9 mouse cellular contexts compared by ENCODE assay signal in genomic region chr15:98821403-98821802, GRCm38 (mm10). TPM values are rescaled to one million over a fixed set of nuclear protein-coding genes. Genes with fewer than 3 reads are reported as not detected.
A peak's percentile ranks its signal among the peaks of the same experiment; 100 is the strongest.
DNase-seq lines count a peak whose midpoint lies in the region; ATAC-seq and TF ChIP-seq lines count a peak whose summit lies in the region.
"Had no signal": no experiment of that assay in that cellular context is flagged by ENCODE, and none has a peak within 500 bp of the region (broad histone marks: within the 10 kb centered on the region; RNA-seq: fewer than 3 reads in every experiment).

No protein-coding gene starts in this region.

- H3K4me3 ChIP-seq in midbrain, postnatal 0 days (ENCODE audit: low read depth, low read length), result no peak overlapping the region
- no peak overlapping the region for H3K4me3 ChIP-seq in midbrain, embryonic 10.5 days
- no peak overlapping the region for H3K4me3 ChIP-seq in thymus, adult 2 months (ENCODE audit: control insufficient read depth, insufficient read depth, low read length)
- H3K4me3 ChIP-seq: limb, embryonic 12.5 days had no signal

- H3K9me3 ChIP-seq in midbrain, postnatal 0 days (ENCODE audit: low read length), result no peaks in the 10 kb centered on the region
- H3K9me3 ChIP-seq in midbrain, embryonic 10.5 days (replicated peaks), result no peaks in the 10 kb centered on the region
- H3K9me3 ChIP-seq: limb, embryonic 12.5 days had no signal

- no peak overlapping the region for H3K27ac ChIP-seq in midbrain, postnatal 0 days (ENCODE audit: low read depth, low read length)
- no peak overlapping the region for H3K27ac ChIP-seq in midbrain, embryonic 10.5 days (replicated peaks)
- no peak overlapping the region for H3K27ac ChIP-seq in thymus, adult 2 months (ENCODE audit: control insufficient read depth, insufficient read depth, low read length)
- H3K27ac ChIP-seq: limb, embryonic 12.5 days had no signal

- H3K9ac ChIP-seq in midbrain, postnatal 0 days (replicated peaks; ENCODE audit: low read length, poor library complexity, severe bottlenecking), result no peak overlapping the region
- H3K9ac ChIP-seq: limb, embryonic 12.5 days had no signal

- WGBS in midbrain, postnatal 0 days, result 30% methylated on average over 10 of the region's 10 CpGs
- 25% methylated on average over 10 of the region's 10 CpGs for WGBS in midbrain, embryonic 10.5 days
- 87% methylated on average over 10 of the region's 10 CpGs for WGBS in thymus, adult 2 months

- peaks cover 10% of the 10 kb centered on the region; the same call in 1 of the 2 replicates for H3K36me3 ChIP-seq in midbrain, postnatal 0 days (ENCODE audit: insufficient read depth, low read length)
- peaks cover 63% of the 10 kb centered on the region for H3K36me3 ChIP-seq in midbrain, embryonic 10.5 days
- H3K36me3 ChIP-seq in thymus, adult 2 months (ENCODE audit: control insufficient read depth, insufficient read depth, low read length), result peaks cover 15% of the 10 kb centered on the region

- peak; percentile 38 for DNase-seq in embryo, embryonic 9.5 days (ENCODE audit: extremely low spot score)
- no peak for DNase-seq in embryo, embryonic 11 days
- no peak for DNase-seq in midbrain, postnatal 0 days (ENCODE audit: low spot score)
- DNase-seq in midbrain, embryonic 10.5 days (ENCODE audit: low spot score), result no peak
- DNase-seq in thymus, adult 2 months, result peak; percentile 62
- no peak for DNase-seq in cerebellum, postnatal 4 days (ENCODE audit: low spot score in 2 of 2)
- no peak for DNase-seq in kidney, adult 18-20 months

- H3K4me2 ChIP-seq in midbrain, postnatal 0 days (ENCODE audit: low read depth, low read length, poor library complexity, severe bottlenecking), result no peak overlapping the region
- H3K4me2 ChIP-seq: limb, embryonic 12.5 days had no signal

- H3K4me1 ChIP-seq in midbrain, postnatal 0 days (ENCODE audit: insufficient read depth, low read length), result no peaks in the 10 kb centered on the region
- H3K4me1 ChIP-seq in midbrain, embryonic 10.5 days, result peaks cover 3% of the 10 kb centered on the region; the same call in 1 of the 2 replicates
- H3K4me1 ChIP-seq in thymus, adult 2 months (replicated peaks; ENCODE audit: control insufficient read depth, insufficient read depth, low read length), result no peaks in the 10 kb centered on the region
- H3K4me1 ChIP-seq: limb, embryonic 12.5 days had no signal

- ATAC-seq in midbrain, postnatal 0 days (ENCODE audit: low FRiP score), result no peak
- ATAC-seq in common myeloid progenitor, adult 5-6 weeks (replicated peaks; ENCODE audit: low read depth, poor library complexity, severe bottlenecking), result peak; percentile 63

- H3K27me3 ChIP-seq in midbrain, postnatal 0 days (ENCODE audit: insufficient read depth, low read length), result no peaks in the 10 kb centered on the region
- H3K27me3 ChIP-seq in midbrain, embryonic 10.5 days (ENCODE audit: low read depth, poor library complexity, severe bottlenecking), result no peaks in the 10 kb centered on the region
- H3K27me3 ChIP-seq in thymus, adult 2 months (ENCODE audit: control insufficient read depth, insufficient read depth, low read length), result no peaks in the 10 kb centered on the region
- H3K27me3 ChIP-seq: limb, embryonic 12.5 days had no signal

- peak; percentile 49 for TF ChIP-seq CTCF in midbrain, postnatal 0 days (IDR thresholded peaks at IDR 0.05)
- TF ChIP-seq CTCF in thymus, adult 2 months (IDR thresholded peaks at IDR 0.05; ENCODE audit: borderline replicate concordance, control insufficient read depth, extremely low read depth, insufficient read depth, low read length, poor library complexity), result peak; percentile 78; the same call in 1 of the 2 replicates

- TF ChIP-seq POLR2A in thymus, adult 2 months (IDR thresholded peaks at IDR 0.05; ENCODE audit: control insufficient read depth, extremely low read depth, insufficient read depth, low read length, poor library complexity), result no peak

RNA-seq across cellular contexts. Expression of gene Prkag1, which starts 9.9 kb away (rescaled TPM):
- total RNA-seq in midbrain, postnatal 0 days (2014; rRNA removed), result 45.1 and 50.6 TPM in 2 replicates
- 50.6 and 57.4 TPM in 2 replicates for polyA plus RNA-seq in midbrain, postnatal 0 days (2015; fragmentation: Nextera tagmentation; extraction: Ambion mirVana)
- polyA plus RNA-seq in midbrain, embryonic 10.5 days (2016; fragmentation: Nextera tagmentation; extraction: Ambion mirVana), result 90.4 and 94.9 TPM in 2 replicates
- 65.2 and 77.8 TPM in 2 replicates for total RNA-seq in common myeloid progenitor, adult 5-6 weeks (2017)
- 90.7 and 105 TPM in 2 replicates for polyA plus RNA-seq in thymus, adult 2 months (2012; rRNA removed)

RNA-seq across cellular contexts. Expression of gene Ddn, which starts 12.1 kb away (rescaled TPM):
- 5.5 and 7.3 TPM in 2 replicates for total RNA-seq in midbrain, postnatal 0 days (2014; rRNA removed)
- polyA plus RNA-seq in midbrain, postnatal 0 days (2015; fragmentation: Nextera tagmentation; extraction: Ambion mirVana), result 0.51 and 0.64 TPM in 2 replicates
- polyA plus RNA-seq in midbrain, embryonic 10.5 days (2016; fragmentation: Nextera tagmentation; extraction: Ambion mirVana), result 0.54 and 0.82 TPM in 2 replicates
- 0.23 TPM in 1 of 2 replicates, not detected in the other for total RNA-seq in common myeloid progenitor, adult 5-6 weeks (2017)
- polyA plus RNA-seq in thymus, adult 2 months (2012; rRNA removed), result 0.26 and 0.65 TPM in 2 replicates
- polyA plus RNA-seq: limb, embryonic 12.5 days had no signal

RNA-seq across cellular contexts. Expression of gene Wnt1, which starts 31.7 kb away (rescaled TPM):
- total RNA-seq in midbrain, postnatal 0 days (2014; rRNA removed), result 0.33 TPM in 2 replicates
- polyA plus RNA-seq in midbrain, postnatal 0 days (2015; fragmentation: Nextera tagmentation; extraction: Ambion mirVana), result 0.81 and 1.1 TPM in 2 replicates
- 22.0 and 24.0 TPM in 2 replicates for polyA plus RNA-seq in midbrain, embryonic 10.5 days (2016; fragmentation: Nextera tagmentation; extraction: Ambion mirVana)
- not detected in 2 replicates for total RNA-seq in common myeloid progenitor, adult 5-6 weeks (2017)
- polyA plus RNA-seq in thymus, adult 2 months (2012; rRNA removed), result 0.07 and 0.22 TPM in 2 replicates
- polyA plus RNA-seq: limb, embryonic 12.5 days had no signal

RNA-seq across cellular contexts. Expression of gene Wnt10b, which starts 43.5 kb away (rescaled TPM):
- 0.38 and 1.5 TPM in 2 replicates for total RNA-seq in midbrain, postnatal 0 days (2014; rRNA removed)
- polyA plus RNA-seq in midbrain, postnatal 0 days (2015; fragmentation: Nextera tagmentation; extraction: Ambion mirVana), result not detected in 2 replicates
- polyA plus RNA-seq in midbrain, embryonic 10.5 days (2016; fragmentation: Nextera tagmentation; extraction: Ambion mirVana), result 0.14 and 0.24 TPM in 2 replicates
- 0.64 TPM in 1 of 2 replicates, not detected in the other for total RNA-seq in common myeloid progenitor, adult 5-6 weeks (2017)
- 3.4 and 3.9 TPM in 2 replicates for polyA plus RNA-seq in thymus, adult 2 months (2012; rRNA removed)

RNA-seq across cellular contexts. Expression of gene Kmt2d, which starts 49.6 kb away (rescaled TPM):
- total RNA-seq in midbrain, postnatal 0 days (2014; rRNA removed), result 32.2 and 32.5 TPM in 2 replicates
- polyA plus RNA-seq in midbrain, postnatal 0 days (2015; fragmentation: Nextera tagmentation; extraction: Ambion mirVana), result 5.6 and 7.7 TPM in 2 replicates
- polyA plus RNA-seq in midbrain, embryonic 10.5 days (2016; fragmentation: Nextera tagmentation; extraction: Ambion mirVana), result 9.1 and 10.1 TPM in 2 replicates
- 27.3 and 52.2 TPM in 2 replicates for total RNA-seq in common myeloid progenitor, adult 5-6 weeks (2017)
- polyA plus RNA-seq in thymus, adult 2 months (2012; rRNA removed), result 69.1 and 93.4 TPM in 2 replicates

Comparison
In these comparisons a context has a peak if more than half of its experiments do, and no peak if none do; other contexts are left out.
1. DNase-seq: peak in embryo, embryonic 9.5 days (single experiment) and thymus, adult 2 months (single experiment); none in embryo, embryonic 11 days (single experiment), midbrain, postnatal 0 days (single experiment), midbrain, embryonic 10.5 days (single experiment), cerebellum, postnatal 4 days (0 of 2) and kidney, adult 18-20 months (single experiment).
2. RNA of gene Wnt1, which starts 31.7 kb away (polyA plus RNA-seq): 22.0 to 24.0 TPM in midbrain, embryonic 10.5 days; 0.81 to 1.1 TPM in midbrain, postnatal 0 days and 0.07 to 0.22 TPM in thymus, adult 2 months; every median in the first group is over 10 times any median in the second.